Mouse (Mus musculus) midbrain, embryonic 12.5 days (tissue): ENCODE data around the gene Rsf1. TPM values are rescaled to one million over a fixed set of nuclear protein-coding genes. Genes with fewer than 3 reads are reported as not detected.

Source experiments
- ATAC-seq: fragments of 200-750 bp; cut with Nextera tagmentation; 2 replicates; pipeline ENCODE4 v1.8.0; 2017; ENCODE audit warnings: low read depth, moderate TSS enrichment, moderate library complexity; ENCODE audit not compliant: low FRiP score
- H3K27ac ChIP-seq: fragments of 300-500 bp; sonication (generic); replicated peaks from 2 replicates; pipeline ENCODE4 v1.5.1; 2016; ENCODE audit warnings: mild to moderate bottlenecking
- H3K27me3 ChIP-seq: fragments of 300-500 bp; sonication (generic); 2 replicates; pipeline ENCODE4 v1.6.1; 2016; ENCODE audit warnings: mild to moderate bottlenecking
- H3K36me3 ChIP-seq: fragments of 300-500 bp; sonication (generic); 2 replicates; pipeline ENCODE4 v1.6.1; 2016
- H3K4me1 ChIP-seq: fragments of 300-500 bp; sonication (generic); 2 replicates; pipeline ENCODE4 v1.6.1; 2016
- H3K4me2 ChIP-seq: fragments of 300-500 bp; sonication (generic); replicated peaks from 2 replicates; pipeline ENCODE4 v1.6.1; 2016; ENCODE audit warnings: mild to moderate bottlenecking, moderate library complexity
- H3K4me3 ChIP-seq: fragments of 300-500 bp; sonication (generic); 2 replicates; pipeline ENCODE4 v1.5.1; 2016; ENCODE audit warnings: mild to moderate bottlenecking
- H3K9ac ChIP-seq: fragments of 300-500 bp; sonication (generic); replicated peaks from 2 replicates; pipeline ENCODE4 v1.6.1; 2016; ENCODE audit warnings: mild to moderate bottlenecking, moderate library complexity
- H3K9me3 ChIP-seq: fragments of 300-500 bp; sonication (generic); 2 replicates; pipeline ENCODE4 v1.6.1; 2016; ENCODE audit warnings: mild to moderate bottlenecking
- WGBS: fragments of 180-500 bp; shearing (Covaris S2); methylation state at CpG from one replicate; pipeline ENCODE4 v1.1.7; 2016; 5-methylcytosine and 5-hydroxymethylcytosine counted together
- polyA plus RNA-seq: library from polyadenylated mRNA; unstranded; fragments of >200 nt; fragmentation: Nextera tagmentation; extraction: Ambion mirVana; gene quantifications from 2 replicates; pipeline ENCODE4 v1.2.1, GENCODE M21; 2016

Rsf1 gene
- polyA plus RNA-seq, 1 experiment from 2014 or later, result 31.6 TPM

- Histone ChIP-seq H3K27ac (peak overlapping the region; percentile 98), H3K27me3 (no peaks in the 10 kb centered on the region), H3K4me3 (peak overlapping the region; percentile 88), H3K4me2 (peak overlapping the region; percentile 78), H3K4me1 (peaks cover 14% of the 10 kb centered on the region), H3K36me3 (no peaks in the 10 kb centered on the region), H3K9me3 (no peaks in the 10 kb centered on the region), H3K9ac (peak overlapping the region; percentile 99)
- peak; percentile 35 for ATAC-seq
- under 1% methylated on average over 11 of the region's 11 CpGs for WGBS
These were observed 1.1 kb downstream of the Rsf1 start for GRCm38 (mm10) chr7:97580843-97581214.

DNA sequence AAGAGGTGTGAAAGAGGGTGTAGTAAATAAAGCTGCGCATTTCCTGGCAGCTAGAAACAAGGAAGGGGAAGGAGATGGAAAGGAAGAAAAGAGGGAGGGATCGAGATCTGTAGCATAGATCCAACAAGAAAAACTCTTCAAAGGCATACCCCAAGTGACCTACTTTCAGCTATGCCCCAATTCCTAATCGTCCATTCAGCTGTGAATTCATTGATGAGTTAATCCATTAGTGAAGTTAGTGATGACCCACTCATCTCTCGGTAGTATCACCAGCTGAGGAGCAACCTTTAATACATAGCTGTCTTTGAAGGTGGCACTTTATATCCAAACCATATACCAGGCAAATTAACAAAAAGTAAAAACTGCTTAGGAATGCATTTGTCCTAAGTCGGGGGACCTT is 8.8 kb downstream of the Rsf1 start:
- 74% methylated on average over 5 of the region's 5 CpGs for WGBS
- no peak for ATAC-seq
- H3K27me3 ChIP-seq, result no peaks in the 10 kb centered on the region
- H3K9ac ChIP-seq, result no peak overlapping the region
- H3K27ac ChIP-seq, result no peak overlapping the region
- peaks cover 9% of the 10 kb centered on the region; the same call in 1 of the 2 replicates for H3K4me1 ChIP-seq
- H3K4me3 ChIP-seq, result no peak overlapping the region
- no peak overlapping the region for H3K4me2 ChIP-seq
- H3K9me3 ChIP-seq, result no peaks in the 10 kb centered on the region
- peaks cover 10% of the 10 kb centered on the region for H3K36me3 ChIP-seq

GRCm38 (mm10) chr7:97590488-97590887 is 10.8 kb downstream of the Rsf1 start:
- Histone ChIP-seq H3K4me2 (no peak overlapping the region), H3K9me3 (no peaks in the 10 kb centered on the region), H3K4me3 (no peak overlapping the region), H3K27me3 (no peaks in the 10 kb centered on the region), H3K4me1 (peaks cover 9% of the 10 kb centered on the region; the same call in 1 of the 2 replicates), H3K27ac (0 out of 2 replicates have a peak overlapping the region, but pooled peaks have one; percentile 17), H3K9ac (no peak overlapping the region), H3K36me3 (peaks cover 10% of the 10 kb centered on the region)
- ATAC-seq, result no peak
- WGBS, result 49% methylated on average over 3 of the region's 3 CpGs

- H3K27ac ChIP-seq, result no peak overlapping the region
- 81% methylated on average over 6 of the region's 6 CpGs for WGBS
- H3K9ac ChIP-seq, result no peak overlapping the region
- H3K4me3 ChIP-seq, result no peak overlapping the region
- no peaks in the 10 kb centered on the region for H3K27me3 ChIP-seq
- H3K4me2 ChIP-seq, result no peak overlapping the region
- no peaks in the 10 kb centered on the region for H3K9me3 ChIP-seq
- H3K36me3 ChIP-seq, result peaks cover 10% of the 10 kb centered on the region
- H3K4me1 ChIP-seq, result peaks cover 9% of the 10 kb centered on the region; the same call in 1 of the 2 replicates
- ATAC-seq, result no peak
These were observed 11.6 kb downstream of the Rsf1 start for GRCm38 (mm10) chr7:97591336-97591735.

- Histone ChIP-seq H3K27ac (no peak overlapping the region), H3K4me2 (no peak overlapping the region), H3K9me3 (no peaks in the 10 kb centered on the region), H3K4me1 (peaks cover 9% of the 10 kb centered on the region; the same call in 1 of the 2 replicates), H3K27me3 (no peaks in the 10 kb centered on the region), H3K4me3 (no peak overlapping the region), H3K9ac (no peak overlapping the region), H3K36me3 (peaks cover 10% of the 10 kb centered on the region)
- WGBS, result 100% methylated on average over 4 of the region's 4 CpGs
- ATAC-seq, result no peak
These were observed 12.7 kb downstream of the Rsf1 start for GRCm38 (mm10) chr7:97592396-97592795.

- Histone ChIP-seq H3K9me3 (no peaks in the 10 kb centered on the region), H3K9ac (no peak overlapping the region), H3K4me3 (no peak overlapping the region), H3K4me1 (peaks cover 9% of the 10 kb centered on the region; the same call in 1 of the 2 replicates), H3K4me2 (no peak overlapping the region), H3K36me3 (peaks cover 10% of the 10 kb centered on the region), H3K27me3 (no peaks in the 10 kb centered on the region), H3K27ac (no peak overlapping the region)
- no peak for ATAC-seq
- WGBS, result 92% methylated on average over 2 of the region's 2 CpGs
These were observed 13.8 kb downstream of the Rsf1 start for GRCm38 (mm10) chr7:97593535-97593934.

GRCm38 (mm10) chr7:97598548-97598947 is 18.9 kb downstream of the Rsf1 start:
- Histone ChIP-seq H3K9ac (no peak overlapping the region), H3K27me3 (no peaks in the 10 kb centered on the region), H3K9me3 (no peaks in the 10 kb centered on the region), H3K4me3 (no peak overlapping the region), H3K27ac (no peak overlapping the region), H3K36me3 (no peaks in the 10 kb centered on the region), H3K4me2 (no peak overlapping the region), H3K4me1 (no peaks in the 10 kb centered on the region)
- ATAC-seq, result no peak
- 93% methylated on average over 2 of the region's 2 CpGs for WGBS

- 94% methylated on average over 5 of the region's 5 CpGs for WGBS
- ATAC-seq, result no peak
- no peaks in the 10 kb centered on the region for H3K9me3 ChIP-seq
- H3K9ac ChIP-seq, result no peak overlapping the region
- 0 out of 2 replicates have a peak, but pooled peaks cover 7% of the 10 kb centered on the region for H3K4me1 ChIP-seq
- H3K4me2 ChIP-seq, result no peak overlapping the region
- no peak overlapping the region for H3K27ac ChIP-seq
- no peaks in the 10 kb centered on the region for H3K27me3 ChIP-seq
- H3K36me3 ChIP-seq, result peaks cover 11% of the 10 kb centered on the region
- H3K4me3 ChIP-seq, result no peak overlapping the region
These were observed 41.7 kb downstream of the Rsf1 start for GRCm38 (mm10) chr7:97621346-97621745.

- peaks cover 10% of the 10 kb centered on the region for H3K36me3 ChIP-seq
- H3K4me1 ChIP-seq, result 0 out of 2 replicates have a peak, but pooled peaks cover 7% of the 10 kb centered on the region
- WGBS, result 97% methylated on average over 1 of the region's 1 CpGs
These were observed 43.0 kb downstream of the Rsf1 start for GRCm38 (mm10) chr7:97622676-97623075.

DNA sequence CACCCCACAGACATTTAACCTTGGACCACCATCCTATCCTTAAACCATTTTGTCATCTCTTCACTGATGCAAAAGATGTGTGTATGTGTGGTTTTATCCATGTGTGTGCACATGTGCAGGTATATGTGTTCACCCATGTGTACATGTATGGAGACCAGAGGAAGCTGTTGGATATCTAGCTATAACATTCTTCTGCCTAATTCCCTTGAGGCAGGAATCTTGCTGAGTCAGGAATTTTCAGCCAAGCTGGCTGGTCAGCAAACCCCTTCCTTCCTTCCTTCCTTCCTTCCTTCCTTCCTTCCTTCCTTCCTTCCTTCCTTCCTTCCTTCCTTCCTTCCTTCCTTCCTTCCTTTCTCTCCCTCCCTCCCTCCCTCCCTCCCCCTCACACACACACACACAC is 43.7 kb downstream of the Rsf1 start:
- H3K9ac ChIP-seq, result no peak overlapping the region
- H3K9me3 ChIP-seq, result no peaks in the 10 kb centered on the region
- H3K27me3 ChIP-seq, result no peaks in the 10 kb centered on the region
- no peak for ATAC-seq
- 0 out of 2 replicates have a peak, but pooled peaks cover 7% of the 10 kb centered on the region for H3K4me1 ChIP-seq
- no peak overlapping the region for H3K27ac ChIP-seq
- H3K36me3 ChIP-seq, result 0 out of 2 replicates have a peak, but pooled peaks cover 3% of the 10 kb centered on the region
- no peak overlapping the region for H3K4me2 ChIP-seq
- no peak overlapping the region for H3K4me3 ChIP-seq

More at GRCm38 (mm10) chr7:97622676-97623075, 43.0 kb downstream of the Rsf1 start:
- H3K27ac ChIP-seq, result no peak overlapping the region
- H3K4me2 ChIP-seq, result no peak overlapping the region
- no peak overlapping the region for H3K4me3 ChIP-seq
- H3K9ac ChIP-seq, result no peak overlapping the region
- no peaks in the 10 kb centered on the region for H3K27me3 ChIP-seq
- H3K9me3 ChIP-seq, result no peaks in the 10 kb centered on the region
- no peak for ATAC-seq

GRCm38 (mm10) chr7:97629351-97629750 is 49.7 kb downstream of the Rsf1 start:
- Histone ChIP-seq H3K4me3 (no peak overlapping the region), H3K27ac (no peak overlapping the region), H3K36me3 (no peaks in the 10 kb centered on the region), H3K9ac (no peak overlapping the region), H3K4me2 (no peak overlapping the region), H3K9me3 (no peaks in the 10 kb centered on the region), H3K27me3 (no peaks in the 10 kb centered on the region), H3K4me1 (0 out of 2 replicates have a peak, but pooled peaks cover under 1% of the 10 kb centered on the region)
- ATAC-seq, result no peak
- 64% methylated on average over 2 of the region's 2 CpGs for WGBS

DNA sequence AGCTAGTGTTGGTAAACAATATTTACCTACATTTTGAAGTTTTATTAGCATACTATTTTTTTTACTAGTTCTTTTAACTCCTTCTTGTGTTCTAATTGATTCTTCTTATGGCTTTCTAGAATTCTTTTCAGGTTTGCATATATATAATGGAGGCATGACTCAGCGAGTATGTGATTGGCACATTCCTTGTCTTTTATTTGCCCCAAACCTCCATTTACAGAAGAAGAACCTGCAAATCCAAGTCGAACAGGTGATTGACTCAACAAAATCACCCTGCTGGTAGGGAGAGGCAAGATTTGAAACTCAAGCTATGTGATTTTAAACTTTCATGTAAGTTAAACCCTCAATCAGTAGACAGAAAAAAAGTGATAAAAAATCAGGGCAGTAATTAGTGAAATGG is 51.6 kb downstream of the Rsf1 start:
- ATAC-seq, result no peak
- Histone ChIP-seq H3K4me2 (no peak overlapping the region), H3K9ac (no peak overlapping the region), H3K36me3 (no peaks in the 10 kb centered on the region), H3K4me1 (no peaks in the 10 kb centered on the region), H3K27ac (no peak overlapping the region), H3K9me3 (no peaks in the 10 kb centered on the region), H3K27me3 (no peaks in the 10 kb centered on the region), H3K4me3 (no peak overlapping the region)
- WGBS, result 87% methylated on average over 2 of the region's 2 CpGs

DNA sequence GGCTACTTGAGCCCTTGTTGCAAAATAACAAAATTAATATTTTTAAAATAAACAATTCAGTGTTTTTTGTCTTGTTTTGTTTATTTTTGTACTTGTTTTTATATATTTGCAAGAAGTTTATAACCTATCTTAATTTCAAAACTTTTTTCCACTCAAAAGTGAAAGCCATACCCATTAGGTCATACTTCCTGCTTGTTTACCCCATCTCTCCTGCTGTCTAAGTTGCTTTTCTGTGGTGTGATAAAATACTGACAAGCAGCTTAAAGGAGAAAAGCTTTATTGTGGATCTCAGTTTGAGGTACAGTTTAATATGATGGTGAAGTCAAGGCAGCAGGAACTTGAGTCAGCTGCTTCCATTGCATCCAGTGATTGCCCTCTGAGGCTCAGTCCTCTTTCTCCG is 53.2 kb downstream of the Rsf1 start:
- H3K27me3 ChIP-seq, result no peaks in the 10 kb centered on the region
- H3K4me1 ChIP-seq, result no peaks in the 10 kb centered on the region
- no peak for ATAC-seq
- H3K27ac ChIP-seq, result no peak overlapping the region
- H3K9ac ChIP-seq, result no peak overlapping the region
- H3K4me3 ChIP-seq, result no peak overlapping the region
- H3K9me3 ChIP-seq, result no peaks in the 10 kb centered on the region
- no peak overlapping the region for H3K4me2 ChIP-seq
- no peaks in the 10 kb centered on the region for H3K36me3 ChIP-seq
- WGBS, result 85% methylated on average over 1 of the region's 1 CpGs
